Mouse (Mus musculus) 416B (cell line): ENCODE measurements around the gene Ddx11.
"Not testable (repeated sequence)": the region's sequence is repeated elsewhere in the genome, so short reads cannot be mapped to it uniquely, and the experiment has no call there.

Experiments
- DNase-seq: peaks from one replicate; pipeline ENCODE4 v3.0.0; 2011; ENCODE audit warnings: low read depth

Ddx11 gene

GRCm38 (mm10) chr17:66112166-66112565, 11.2 kb upstream of the Ddx11 start:
- no peak for DNase-seq

GRCm38 (mm10) chr17:66118991-66119390, 4.3 kb upstream of the Ddx11 start:
- DNase-seq, result no peak

GRCm38 (mm10) chr17:66120701-66121100, 2.6 kb upstream of the Ddx11 start:
- DNase-seq, result no peak

- DNase-seq, result peak; percentile 52
Observed at GRCm38 (mm10) chr17:66123816-66124610, 693 bp downstream of the Ddx11 start.

GRCm38 (mm10) chr17:66125211-66125610, 1.9 kb downstream of the Ddx11 start:
- peak; percentile 75 for DNase-seq

GRCm38 (mm10) chr17:66130371-66130770, 7.1 kb downstream of the Ddx11 start:
- DNase-seq, result no peak

- DNase-seq, result peak; percentile 61
Observed at GRCm38 (mm10) chr17:66131212-66131611, 7.9 kb downstream of the Ddx11 start.

GRCm38 (mm10) chr17:66152706-66153662, 29.7 kb downstream of the Ddx11 start:
- not testable (repeated sequence) for DNase-seq

GRCm38 (mm10) chr17:66153735-66154423, 30.6 kb downstream of the Ddx11 start:
- not testable (repeated sequence) for DNase-seq

- DNase-seq, result peak; percentile 39
Observed at GRCm38 (mm10) chr17:66154876-66155275, 31.6 kb downstream of the Ddx11 start.

- no peak for DNase-seq
Observed at GRCm38 (mm10) chr17:66158271-66158670, 35.0 kb downstream of the Ddx11 start.

- DNase-seq, result not testable (repeated sequence)
Observed at GRCm38 (mm10) chr17:66167141-66167540, 43.8 kb downstream of the Ddx11 start.

GRCm38 (mm10) chr17:66170971-66171370, 47.7 kb downstream of the Ddx11 start:
- not testable (repeated sequence) for DNase-seq

GRCm38 (mm10) chr17:66190577-66190976, 67.3 kb downstream of the Ddx11 start:
- no peak for DNase-seq

- DNase-seq, result peak; percentile 30
Observed at GRCm38 (mm10) chr17:66197041-66197440, 73.7 kb downstream of the Ddx11 start.
